Mouse (Mus musculus) urinary bladder, adult 18-20 months (tissue): ENCODE results near the gene Gm37240.

Experiments
- DNase-seq, 2 experiments: peaks; one replicate each; pipeline ENCODE4 v3.0.0; 2022; ENCODE audit warnings: low spot score in 2 of 2, mixed read lengths in 2 of 2

Gene Gm37240

DNA sequence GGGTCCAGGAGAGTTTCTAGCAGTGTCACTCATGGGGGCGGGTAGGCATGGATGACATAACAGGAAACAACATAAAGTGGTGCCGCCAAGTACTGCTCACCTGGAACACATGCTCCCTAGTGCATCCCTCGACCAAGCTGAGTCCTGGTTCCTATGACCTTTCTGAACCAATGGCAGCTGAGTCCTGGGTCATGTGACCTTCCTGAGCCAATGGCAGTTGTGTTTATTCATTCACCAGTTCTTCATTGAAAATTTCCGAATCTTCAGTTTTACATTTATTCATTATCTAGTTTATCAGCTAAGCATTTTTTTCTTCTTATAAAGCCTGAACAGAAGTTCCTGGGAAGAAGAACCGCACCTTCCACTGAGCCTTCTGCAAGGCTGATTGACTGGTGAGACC, 838.7 kb downstream of the Gm37240 start:
- no peak for DNase-seq

DNA sequence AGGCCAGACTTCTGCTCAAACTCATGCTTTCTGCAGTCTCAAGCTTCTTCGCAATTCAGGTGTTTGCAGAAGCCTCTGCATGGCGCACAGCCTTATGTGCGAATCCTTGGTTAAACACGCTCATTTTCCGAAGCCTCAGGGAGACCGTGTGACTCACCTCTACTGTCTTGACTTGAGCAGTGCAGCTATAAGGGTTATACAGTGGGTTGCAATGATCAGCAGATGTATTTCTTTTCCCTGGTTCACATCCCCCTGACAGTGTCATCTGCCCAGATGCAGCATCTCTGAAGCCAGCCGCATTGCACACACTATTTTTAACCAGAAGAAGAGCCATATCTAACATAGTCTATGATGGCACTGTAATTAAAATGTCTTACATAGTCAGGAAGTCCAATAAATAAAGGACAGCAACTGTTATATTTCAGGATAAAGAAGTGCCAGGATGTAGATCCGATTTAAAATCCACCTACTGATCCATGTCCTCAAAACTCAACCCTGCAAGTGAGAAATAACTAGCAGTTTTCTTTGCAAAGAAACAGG, 843.6 kb downstream of the Gm37240 start:
- DNase-seq = no peak

DNA sequence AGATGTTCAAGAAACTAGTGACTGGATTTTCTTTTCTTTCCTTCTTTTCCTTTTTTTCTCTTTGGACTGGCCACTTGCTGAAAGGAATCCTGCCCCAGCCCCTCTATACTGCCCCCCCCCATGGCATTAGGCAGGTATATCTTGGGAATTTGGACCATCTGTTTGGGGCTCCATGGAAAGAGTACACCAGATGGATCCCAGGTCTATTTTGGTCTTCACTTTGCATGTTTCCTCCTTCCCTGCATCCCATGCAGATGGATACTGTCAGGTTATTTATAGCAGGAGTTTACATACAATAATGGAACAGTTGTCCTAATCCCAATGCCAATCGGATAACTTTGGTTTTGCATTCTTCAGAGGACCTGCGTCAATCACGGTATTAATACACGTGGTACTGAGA, 845.2 kb downstream of the Gm37240 start:
- no peak for DNase-seq

DNA sequence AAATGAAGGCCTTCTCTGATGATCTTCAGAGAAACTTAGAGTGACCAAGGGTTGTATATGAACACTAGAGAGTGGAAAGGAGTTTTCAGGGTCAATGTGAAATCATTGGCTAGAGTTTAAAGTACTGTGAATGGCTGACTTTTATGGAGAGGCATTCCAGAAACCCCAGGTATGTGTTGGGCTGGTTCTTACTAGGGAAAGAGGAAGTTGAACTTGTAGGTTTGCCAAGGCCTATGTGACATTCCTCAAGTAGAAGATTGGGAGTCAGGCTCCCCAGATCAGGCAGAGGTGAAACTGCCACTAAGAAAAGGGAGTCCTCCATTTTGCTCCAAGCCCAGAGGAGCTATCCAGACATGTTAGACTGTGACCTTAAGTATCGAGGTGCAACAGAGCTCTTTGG, 858.2 kb downstream of the Gm37240 start:
- DNase-seq = no peak

DNA sequence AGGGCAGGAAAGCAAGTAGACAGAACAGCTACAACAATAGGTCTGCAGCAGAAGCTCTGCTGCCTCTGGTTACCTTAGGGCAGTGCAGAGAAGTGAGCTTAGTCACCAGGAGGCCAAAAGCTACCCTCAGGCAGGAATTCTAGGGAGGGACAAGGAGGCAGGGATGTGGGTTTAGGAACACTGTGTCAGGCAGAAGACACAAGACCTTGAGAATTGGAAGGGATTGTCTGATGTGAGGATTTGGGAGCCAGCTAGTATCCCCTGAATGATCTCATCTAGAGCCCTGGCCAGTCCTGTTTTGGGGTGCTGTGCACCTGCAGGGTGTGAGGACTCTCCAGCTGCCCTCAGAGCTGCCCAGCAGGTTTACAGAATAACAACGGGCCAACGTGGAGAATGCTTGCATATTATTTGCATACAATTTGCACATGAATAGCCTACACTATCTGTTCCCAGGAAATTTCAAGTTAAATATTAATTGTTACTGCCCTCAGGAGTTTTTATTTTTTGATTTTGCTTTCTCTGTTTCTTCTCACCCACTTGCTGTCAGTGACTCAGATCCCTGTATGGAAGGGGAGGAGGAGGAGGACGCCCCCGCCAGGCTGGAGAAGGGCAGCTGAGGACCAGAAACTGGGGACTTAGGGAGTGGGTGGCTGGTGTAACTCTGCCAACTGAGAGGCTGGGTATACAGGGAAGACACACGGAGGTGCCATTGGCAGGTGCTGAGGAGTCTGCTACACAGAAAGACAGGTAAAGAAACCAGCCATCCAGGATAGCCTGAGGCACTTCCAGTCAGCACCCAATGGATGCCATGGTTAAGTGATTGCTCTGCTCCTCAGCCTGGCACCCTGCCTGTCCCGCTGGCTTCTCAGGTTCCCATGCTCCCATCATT, 862.3 kb downstream of the Gm37240 start:
- no peak for DNase-seq

GRCm38 (mm10) chr3:85024237-85024636, 863.1 kb downstream of the Gm37240 start:
- DNase-seq = no peak

- DNase-seq = no peak
These were observed 864.5 kb downstream of the Gm37240 start for GRCm38 (mm10) chr3:85022800-85023199.

DNA sequence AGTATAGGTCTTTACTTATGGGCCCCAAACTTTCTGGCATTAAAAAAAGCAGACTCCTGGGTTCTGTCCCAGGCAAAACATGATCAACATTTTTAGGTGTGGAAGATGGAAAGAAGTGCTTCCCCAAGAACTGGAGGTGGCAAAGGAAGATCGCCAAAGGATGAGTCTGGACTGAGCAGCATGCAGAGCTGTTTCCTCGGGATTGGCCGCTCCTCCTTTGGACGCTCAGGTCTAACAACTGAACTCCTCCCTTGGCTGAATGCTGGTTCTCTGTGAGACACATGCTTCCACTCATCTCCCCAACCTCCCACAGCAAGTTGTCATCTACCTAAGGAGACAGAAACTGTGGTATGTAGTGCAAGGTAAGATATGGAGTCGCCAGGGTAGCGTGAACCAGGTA, 865.5 kb downstream of the Gm37240 start:
- no peak for DNase-seq

GRCm38 (mm10) chr3:85020137-85020536, 867.2 kb downstream of the Gm37240 start:
- no peak for DNase-seq

DNA sequence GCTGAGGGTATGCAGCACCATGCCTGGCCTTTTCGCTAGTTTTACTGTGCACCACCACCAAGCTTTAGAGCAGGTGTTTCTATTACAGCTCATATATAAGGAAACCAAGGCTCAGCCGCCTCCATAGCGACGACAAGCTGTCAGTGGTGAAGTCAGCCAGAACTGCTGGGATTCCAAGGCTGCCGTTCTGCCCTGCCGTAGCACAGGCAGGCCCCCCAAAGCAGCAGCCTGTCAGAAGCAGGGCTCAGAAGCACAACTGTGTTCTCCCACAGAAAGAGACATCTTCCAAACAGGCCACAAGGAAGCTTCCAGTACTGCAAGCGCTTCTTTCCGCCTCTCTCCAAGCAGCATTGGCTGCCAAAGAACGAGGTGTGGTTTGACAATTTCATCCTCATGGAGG, 871.7 kb downstream of the Gm37240 start:
- no peak for DNase-seq

DNA sequence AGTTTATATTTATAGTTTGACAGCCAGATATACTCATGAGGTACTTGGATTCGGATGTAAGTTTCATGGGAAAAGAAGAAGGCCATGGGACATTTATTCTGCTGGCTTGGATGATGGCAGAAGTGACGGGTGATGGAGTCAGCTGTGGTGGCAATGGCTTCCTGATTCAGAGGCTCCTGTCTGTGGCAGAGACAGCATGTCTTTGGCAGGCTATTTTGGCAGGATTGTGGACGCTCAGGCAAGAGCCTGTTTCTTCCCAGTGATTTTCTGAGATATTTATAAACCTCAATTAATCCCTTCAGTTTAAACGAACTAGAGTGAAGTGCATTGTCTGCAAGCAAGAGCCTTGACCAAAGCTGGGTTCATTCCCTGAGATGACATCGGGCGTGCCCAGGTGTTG, 874.4 kb downstream of the Gm37240 start:
- DNase-seq = no peak

GRCm38 (mm10) chr3:85005257-85005656, 882.1 kb downstream of the Gm37240 start:
- no peak for DNase-seq

- no peak for DNase-seq
These were observed 898.4 kb downstream of the Gm37240 start for GRCm38 (mm10) chr3:84988880-84989279.

DNA sequence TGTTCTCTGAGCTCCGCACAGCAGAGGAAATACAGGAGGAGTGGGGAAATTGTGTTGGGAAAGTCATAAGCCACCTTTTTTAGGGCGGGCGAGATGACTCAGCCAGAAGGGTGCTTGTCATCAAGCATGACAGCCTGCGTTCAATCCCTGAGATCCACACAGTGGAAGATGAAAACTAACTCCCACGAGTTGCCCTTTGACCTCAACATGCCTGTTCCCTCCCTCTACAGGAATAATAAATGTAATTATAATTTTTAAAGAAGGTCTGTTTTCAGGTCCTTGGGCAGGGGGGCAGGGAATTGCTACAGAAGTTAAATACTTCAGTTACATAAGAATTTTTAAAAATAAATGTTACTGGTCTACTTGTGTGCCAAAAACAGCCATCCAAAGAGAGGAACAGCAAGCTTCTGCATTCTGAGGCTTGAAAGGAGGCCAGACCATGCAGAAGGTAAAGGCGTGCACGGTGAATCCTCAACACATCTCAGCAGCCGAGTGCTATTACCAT, 902.1 kb downstream of the Gm37240 start:
- DNase-seq = no peak

DNA sequence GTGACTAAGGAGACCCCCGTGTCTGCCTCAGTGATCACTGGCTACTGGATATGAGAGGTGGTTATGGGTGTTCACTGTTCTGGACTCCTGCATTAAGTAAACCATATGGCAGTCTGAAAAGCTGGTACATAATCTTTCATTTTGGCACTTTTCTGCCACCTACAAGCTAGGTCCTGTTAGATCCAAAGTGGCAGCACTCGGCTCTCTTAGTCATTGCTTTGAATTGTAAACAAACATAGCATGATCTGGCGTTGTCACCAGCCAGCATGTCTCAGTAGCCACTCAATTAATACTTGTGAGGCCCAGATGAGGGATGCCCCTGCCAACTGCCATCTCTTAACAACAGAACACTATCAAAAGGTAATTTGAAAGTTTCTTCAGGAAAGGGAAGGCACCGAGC, 904.6 kb downstream of the Gm37240 start:
- no peak for DNase-seq

DNA sequence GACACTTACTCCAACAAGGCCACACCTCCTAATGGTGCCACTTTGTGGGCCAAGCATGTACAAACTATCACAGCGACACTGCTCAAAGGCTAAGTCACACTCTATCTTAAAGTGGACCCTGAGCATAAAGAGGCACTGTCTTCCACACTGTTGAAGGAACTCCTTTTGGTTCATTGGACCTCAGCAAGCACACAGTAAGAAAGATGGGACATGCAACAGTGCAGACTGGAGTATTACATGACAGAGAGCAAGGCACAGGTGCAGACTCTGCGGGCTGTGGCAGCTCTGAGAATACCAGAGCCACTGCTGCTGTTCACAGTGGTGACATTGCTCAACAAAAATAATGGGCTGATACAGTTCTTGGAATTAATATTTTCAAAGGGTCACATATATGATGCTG, 907.2 kb downstream of the Gm37240 start:
- DNase-seq = no peak

GRCm38 (mm10) chr3:84978676-84979075, 908.6 kb downstream of the Gm37240 start:
- no peak for DNase-seq

DNA sequence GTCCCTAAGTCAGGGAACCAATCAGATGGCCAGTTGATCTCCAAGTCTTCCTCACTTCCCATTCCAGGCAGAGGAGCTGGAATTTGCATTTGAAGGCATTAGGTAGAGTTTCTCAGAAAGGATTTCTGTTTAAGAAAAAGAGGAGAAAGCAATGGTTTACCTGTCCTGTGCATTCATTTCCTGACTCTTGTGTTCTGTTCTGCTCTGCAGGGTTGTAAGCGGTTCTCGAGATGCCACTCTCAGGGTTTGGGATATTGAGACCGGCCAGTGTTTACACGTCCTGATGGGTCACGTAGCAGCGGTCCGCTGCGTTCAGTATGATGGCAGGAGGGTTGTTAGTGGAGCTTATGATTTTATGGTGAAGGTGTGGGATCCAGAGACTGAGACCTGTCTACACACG, 913.1 kb downstream of the Gm37240 start:
- DNase-seq = no peak

DNA sequence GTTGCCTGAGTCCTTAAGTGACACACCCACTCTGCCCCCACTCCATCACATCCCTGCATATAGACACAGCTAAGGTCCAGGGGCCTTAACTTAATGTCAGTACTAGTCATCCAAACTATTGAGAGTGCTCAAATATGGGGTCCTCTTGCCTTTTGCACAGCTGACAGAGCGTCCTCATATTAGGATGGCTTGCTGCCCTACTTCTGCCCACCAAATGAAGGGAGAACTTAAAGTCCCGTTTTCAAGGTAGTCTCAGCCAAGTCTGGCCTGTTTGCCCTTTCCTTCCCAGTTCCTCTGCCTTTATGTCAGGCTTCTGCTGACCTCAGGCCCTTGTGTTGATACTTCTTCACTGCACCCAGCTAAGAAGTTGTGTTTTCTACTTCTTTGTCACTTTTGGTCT, 914.4 kb downstream of the Gm37240 start:
- no peak for DNase-seq

GRCm38 (mm10) chr3:84971561-84971960, 915.8 kb downstream of the Gm37240 start:
- no peak for DNase-seq

DNA sequence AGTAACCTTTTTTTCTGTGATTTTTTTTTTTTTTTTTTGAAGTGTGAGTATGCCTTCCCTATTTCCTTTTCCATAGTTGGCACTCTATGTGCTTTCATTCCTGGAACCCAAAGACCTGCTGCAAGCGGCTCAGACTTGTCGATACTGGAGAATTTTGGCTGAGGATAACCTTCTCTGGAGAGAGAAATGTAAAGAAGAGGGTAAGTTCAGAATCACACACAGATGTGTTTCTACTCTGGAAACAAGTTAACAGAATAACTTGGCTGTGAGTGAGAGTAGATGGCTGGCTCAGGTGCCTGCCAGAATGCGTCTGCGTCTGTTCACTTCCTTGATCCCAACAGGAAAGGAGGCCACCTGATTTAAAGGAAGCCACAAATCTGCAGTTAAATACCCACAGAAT, 920.0 kb downstream of the Gm37240 start:
- no peak for DNase-seq

DNA sequence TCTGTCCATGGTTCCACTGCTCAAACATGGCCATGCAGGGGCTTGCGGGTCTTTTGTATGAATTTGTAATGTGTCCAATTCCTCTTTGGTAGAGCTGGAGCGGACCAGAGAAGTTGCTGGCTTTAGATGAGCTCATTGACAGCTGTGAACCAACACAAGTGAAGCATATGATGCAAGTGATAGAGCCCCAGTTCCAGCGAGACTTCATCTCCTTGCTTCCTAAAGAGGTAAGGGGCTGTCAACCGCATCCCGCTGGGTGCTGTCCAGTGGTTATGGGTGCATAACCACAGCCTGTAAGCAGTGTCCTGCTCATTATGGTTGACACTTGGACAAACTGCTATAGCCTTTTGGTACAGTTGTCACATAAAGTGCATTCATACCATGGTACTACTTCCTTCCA, 922.2 kb downstream of the Gm37240 start:
- DNase-seq = no peak

DNA sequence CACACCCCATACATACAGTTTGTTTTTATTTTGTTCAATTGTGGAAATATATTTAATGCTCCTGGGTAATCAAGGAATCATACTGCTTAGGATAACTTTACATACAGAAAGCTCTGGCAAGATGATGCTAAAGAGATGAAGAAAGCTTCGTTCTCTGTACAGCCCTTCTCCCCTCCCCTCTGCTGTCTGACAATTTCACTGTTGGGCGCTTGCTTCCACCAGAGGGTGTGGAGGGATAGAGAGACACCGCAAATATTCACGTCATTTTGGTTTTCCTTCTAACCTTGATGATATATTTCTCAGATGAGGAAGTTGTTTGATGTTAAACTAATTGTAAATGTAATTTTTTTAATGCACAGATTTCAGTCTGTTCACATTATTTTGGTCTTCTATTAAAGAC, 931.5 kb downstream of the Gm37240 start:
- no peak for DNase-seq
